Mouse (Mus musculus) regulatory T cell (primary cell): ENCODE measurements around the gene Rex1bd.

Source experiments
- in situ Hi-C: fragments of 300-600 bp; cut with MboI, MseI; formaldehyde crosslinking; loops from one replicate; pipeline ENCODE4 v1.15.1; 2025; ENCODE audit warnings: high pct_unique_total_duplicates

Gene Rex1bd

DNA sequence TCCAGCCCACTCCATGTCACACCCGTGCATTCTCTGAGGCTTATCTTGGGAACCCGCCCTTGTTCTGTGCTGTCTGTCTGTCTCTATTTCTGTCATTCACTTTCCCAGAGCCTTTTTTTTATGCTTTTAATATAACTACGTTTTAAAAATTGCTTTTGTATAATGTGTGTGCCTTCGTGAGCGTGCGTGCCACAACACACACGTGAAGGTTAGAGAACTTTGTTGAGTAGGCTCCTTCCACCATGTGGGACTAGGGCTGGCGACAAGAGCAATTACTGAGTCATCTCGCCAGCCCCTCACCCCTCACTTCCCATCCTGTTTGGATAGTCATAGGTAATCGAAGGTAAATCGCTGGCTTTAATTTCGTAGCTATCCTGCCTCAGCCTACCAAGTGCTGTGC lies 4.0 kb downstream of the Rex1bd start:
- in situ Hi-C loops: loop anchor here (10.0 kb wide), 2 partner anchors 88 to 1288 kb away; no protein-coding TSS in a partner anchor

- in situ Hi-C loops: loop anchor here (10.0 kb wide), 2 partner anchors 87 to 1287 kb away; no protein-coding TSS in a partner anchor
These were observed 4.6 kb downstream of the Rex1bd start for GRCm38 (mm10) chr8:70501820-70502529.

GRCm38 (mm10) chr8:70500386-70501301 lies 5.9 kb downstream of the Rex1bd start:
- in situ Hi-C loops: loop anchor here (10.0 kb wide), 2 partner anchors 86 to 1286 kb away; no protein-coding TSS in a partner anchor

- in situ Hi-C loops: no loop called here
These were observed 10.8 kb downstream of the Rex1bd start for GRCm38 (mm10) chr8:70495771-70496062.

DNA sequence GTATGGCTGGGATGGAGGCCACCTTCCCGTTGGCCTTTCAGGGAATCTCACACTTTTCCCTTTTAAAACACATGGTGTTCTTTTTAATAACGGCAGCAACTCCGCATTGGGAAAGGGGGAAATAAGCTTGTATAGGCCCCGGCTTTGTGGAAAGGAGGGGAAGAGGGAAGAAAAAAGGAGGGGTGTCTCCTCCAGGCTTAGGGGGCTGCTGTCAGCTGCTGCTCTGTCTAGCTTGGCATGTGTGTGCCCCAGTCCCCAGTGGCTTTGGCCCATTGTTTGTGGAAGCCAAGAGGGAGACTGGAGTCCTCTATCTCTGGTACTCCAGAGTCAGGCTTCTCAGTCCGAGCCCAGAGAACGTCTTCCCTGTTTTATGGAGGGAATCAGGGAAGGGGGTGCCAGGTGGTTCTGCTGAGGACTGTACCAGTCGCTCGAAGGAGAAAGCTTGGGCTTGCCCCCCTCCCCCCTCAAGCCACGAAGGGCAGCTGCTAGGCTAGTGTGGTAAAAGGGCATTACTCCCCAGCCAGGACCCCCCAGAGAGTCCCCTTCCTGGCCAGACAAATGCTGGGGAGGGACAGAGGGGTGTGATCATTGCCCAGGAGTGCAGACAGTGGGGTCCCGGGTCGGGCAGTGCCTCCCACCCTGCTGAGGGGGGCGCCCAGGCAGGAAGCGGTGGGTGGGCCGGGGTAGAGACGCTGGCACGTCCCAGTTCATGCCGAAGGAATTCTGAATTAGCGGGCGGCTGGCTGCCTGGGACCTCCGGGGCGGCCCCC lies 11.4 kb downstream of the Rex1bd start:
- in situ Hi-C loops: no loop called here

DNA sequence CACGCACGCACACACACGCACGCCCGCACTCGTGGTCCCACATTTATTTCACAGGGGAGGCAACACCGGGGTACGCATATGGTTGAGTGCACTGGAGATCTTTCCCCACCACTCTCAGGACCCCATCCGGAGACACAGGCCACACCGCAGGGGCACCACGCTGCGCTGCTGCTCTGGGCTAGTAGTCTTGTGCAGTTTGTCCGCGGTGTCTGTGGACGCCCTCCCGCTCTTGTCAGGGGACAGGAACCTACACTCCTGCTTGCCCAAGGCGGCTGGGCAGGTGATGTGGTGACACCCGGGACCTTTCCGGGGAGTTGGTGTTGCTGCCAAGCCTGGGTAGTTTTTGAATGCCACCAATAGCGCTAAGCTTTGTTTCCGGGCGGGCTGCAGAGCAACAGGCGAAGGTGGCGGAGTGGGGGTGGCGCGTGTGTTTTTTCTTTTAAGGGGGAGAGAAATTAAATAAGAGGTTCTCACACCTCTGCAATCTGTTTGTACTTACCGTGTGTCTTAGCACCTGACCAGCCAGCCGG lies 12.1 kb downstream of the Rex1bd start:
- in situ Hi-C loops: no loop called here

DNA sequence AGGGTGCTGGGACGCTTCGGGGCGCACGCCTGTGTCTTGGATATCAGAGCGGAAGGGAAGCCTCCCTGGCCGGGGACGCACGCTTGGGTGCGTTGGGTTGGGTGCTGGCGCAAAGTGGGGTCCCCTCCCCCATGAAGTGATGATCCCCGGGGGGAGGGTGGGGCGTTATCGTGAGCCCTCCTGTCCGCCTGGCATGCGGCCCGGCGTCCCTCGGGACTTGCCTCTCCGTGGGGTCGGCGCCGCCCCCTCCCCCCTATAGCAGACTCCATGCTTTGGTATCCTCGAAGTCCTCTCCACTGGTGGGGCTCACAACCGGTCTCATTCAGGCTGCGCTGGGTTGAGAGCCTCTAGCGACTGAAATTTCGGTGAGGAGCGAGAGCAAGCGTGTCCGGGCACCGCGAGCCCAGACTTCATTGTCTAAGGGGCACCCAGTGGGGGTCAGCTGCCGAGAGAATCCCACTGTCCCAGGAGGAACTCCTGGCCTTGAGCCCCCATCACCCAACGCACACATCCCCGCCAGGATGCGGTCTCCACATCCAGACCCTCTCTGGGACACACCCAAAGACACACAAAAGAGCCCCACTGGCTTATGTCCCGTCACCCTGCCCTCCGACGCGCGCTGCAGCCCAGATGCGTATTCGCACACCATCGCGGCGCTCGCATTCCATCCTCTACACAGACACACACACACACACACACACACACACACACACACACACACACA lies 12.7 kb downstream of the Rex1bd start:
- in situ Hi-C loops: no loop called here

DNA sequence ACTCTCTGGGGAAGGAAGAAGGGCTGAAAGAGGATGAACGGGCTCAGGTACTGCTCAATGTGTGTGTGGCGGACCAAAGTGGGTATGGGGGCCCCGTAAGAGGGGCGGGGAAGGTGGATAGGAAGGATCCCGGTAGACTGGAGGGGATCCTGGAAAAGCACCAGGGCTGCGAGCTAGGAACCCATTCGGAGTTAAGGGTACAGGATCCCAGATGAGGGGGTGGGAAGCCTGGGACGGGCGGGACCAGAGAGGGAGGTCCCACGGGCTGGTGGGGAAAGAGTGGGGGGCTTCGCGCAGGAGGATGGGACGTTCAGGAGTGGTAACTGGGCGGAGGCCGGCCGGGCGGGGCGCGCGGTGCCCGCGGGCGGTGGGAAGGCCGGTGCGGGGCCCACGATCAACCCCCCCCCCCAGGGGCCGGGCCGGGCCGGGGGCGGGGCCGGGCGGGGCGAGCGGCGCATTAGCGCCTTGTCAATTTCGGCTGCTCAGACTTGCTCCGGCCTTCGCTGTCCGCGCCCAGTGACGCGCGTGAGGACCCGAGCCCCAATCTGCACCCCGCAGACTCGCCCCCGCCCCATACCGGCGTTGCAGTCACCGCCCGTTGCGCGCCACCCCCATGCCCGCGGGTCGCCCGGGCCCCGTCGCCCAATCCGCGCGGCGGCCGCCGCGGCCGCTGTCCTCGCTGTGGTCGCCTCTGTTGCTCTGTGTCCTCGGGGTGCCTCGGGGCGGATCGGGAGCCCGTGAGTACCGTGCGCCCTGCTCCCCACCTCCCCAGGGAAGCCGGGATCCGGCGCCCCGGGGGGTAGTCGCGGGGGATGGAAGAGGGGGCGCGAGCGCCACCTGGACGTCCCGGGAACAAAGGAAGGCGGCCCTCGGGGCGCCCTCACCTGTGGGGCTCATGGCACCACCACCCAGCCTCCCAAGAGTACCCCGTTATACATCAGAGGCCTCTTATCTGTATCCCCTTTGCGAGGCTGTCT lies 13.6 kb downstream of the Rex1bd start, which contains the start of gene Crlf1:
Gene Crlf1 (plus strand): TSS at position 495 of the 977 bp plus-strand sequence.
- in situ Hi-C loops: no loop called here

- in situ Hi-C loops: no loop called here
These were observed 15.6 kb downstream of the Rex1bd start for GRCm38 (mm10) chr8:70490880-70491495.

- in situ Hi-C loops: no loop called here
These were observed 16.3 kb downstream of the Rex1bd start for GRCm38 (mm10) chr8:70490061-70490879.

GRCm38 (mm10) chr8:70489576-70489975 lies 17.0 kb downstream of the Rex1bd start:
- in situ Hi-C loops: no loop called here

GRCm38 (mm10) chr8:70488931-70489470 lies 17.6 kb downstream of the Rex1bd start:
- in situ Hi-C loops: no loop called here

- in situ Hi-C loops: no loop called here
These were observed 18.4 kb downstream of the Rex1bd start for GRCm38 (mm10) chr8:70487993-70488796.

GRCm38 (mm10) chr8:70486941-70487520 lies 19.5 kb downstream of the Rex1bd start, which contains the start of gene Tmem59l:
Gene Tmem59l, minus strand, starts transcription at chr8:70487358.
- in situ Hi-C loops: no loop called here

DNA sequence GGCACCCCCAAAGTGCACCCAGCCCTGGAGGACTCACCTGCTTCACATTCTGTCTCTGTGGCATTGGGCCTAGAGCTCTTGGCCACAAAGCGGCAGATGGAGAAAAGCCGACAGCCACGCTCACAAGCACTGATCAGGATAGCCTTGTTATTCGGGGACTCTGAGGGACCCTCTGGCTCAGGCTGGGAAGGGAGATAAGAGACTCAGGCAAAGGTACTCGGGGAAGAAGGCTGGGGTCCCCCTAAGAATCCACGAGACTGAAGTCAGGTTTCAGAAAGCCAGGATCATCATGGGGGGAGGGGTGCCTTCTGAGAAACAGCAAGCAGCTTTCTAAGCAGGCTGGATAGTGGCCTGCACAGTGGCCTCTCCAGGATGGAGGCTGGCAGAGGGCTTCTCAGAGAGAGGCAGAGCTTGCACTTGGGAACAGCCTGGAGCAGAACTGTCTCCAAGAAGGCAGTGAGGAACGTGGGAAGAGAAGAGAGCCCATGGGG lies 20.3 kb downstream of the Rex1bd start:
- in situ Hi-C loops: no loop called here

DNA sequence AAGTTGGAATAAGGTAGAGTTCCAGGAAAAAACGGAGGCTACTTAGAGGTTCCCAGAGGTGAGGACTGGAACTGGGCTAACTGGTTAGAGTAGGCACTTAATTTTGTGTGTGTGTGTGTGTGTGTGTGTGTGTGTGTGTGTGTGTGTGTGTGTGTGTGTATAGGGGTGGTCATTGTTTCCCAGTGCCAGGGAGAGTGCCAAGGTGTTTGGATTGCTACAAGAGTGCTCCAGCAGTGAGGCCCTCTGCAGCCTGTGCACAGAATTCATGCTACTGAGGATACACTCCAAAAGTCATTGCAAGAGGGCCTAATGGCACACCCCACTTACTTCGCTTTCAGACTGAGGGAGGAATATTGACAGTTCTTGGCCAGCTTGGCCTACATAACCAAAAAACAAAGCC lies 23.6 kb downstream of the Rex1bd start:
- in situ Hi-C loops: no loop called here

GRCm38 (mm10) chr8:70481908-70482307 lies 24.6 kb downstream of the Rex1bd start:
- in situ Hi-C loops: no loop called here
